In the genomic region with DNA sequence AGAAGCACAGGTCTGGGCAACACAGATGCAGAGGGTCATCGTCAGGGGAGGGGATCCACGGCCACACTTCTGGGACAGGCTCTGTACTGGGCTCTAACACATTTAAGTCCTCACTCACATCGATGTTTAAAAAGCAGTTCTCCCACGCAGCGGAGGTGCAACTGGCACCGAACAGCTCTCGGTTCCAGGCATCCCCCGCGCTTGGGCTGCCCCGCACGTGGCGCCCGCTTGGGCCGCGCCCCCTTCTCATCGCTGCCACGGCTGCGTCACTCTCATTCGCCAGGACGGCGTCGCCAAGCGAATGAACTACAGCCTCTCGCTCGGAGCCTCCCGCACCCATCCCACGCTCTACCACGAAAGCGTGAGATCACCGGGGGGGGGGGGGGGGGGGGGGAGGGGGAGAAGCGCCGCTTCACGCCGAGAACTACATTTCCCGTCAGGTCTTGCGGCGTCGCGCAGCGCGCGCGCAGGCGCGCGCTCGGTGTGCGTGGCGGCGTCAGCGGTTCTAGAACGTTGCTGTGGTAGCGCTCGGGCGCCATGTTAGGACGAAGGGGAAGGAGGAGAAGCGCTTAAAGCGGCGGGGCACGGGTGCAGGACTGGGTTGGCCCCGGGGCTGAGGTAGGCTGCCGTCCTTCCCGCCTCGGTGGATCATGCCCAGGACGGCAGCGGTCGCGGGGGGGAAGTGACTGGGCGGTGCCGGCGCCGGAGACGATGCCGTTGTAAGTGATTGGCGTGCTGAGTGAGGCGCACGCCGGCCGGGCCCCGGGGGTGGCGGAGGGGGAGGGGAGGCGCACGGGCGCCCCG, we compare ENCODE assay signal across 8 mouse cellular contexts. TPM values are rescaled to one million over a fixed set of nuclear protein-coding genes. Genes with fewer than 3 reads are reported as not detected.
DNase-seq lines count a peak whose midpoint lies in the region; ATAC-seq and TF ChIP-seq lines count a peak whose summit lies in the region.

A gene (plus strand): TSS at position 499 of the 804 bp plus-strand sequence.

- peaks cover 2% of the 10 kb centered on the region; the same call in 1 of the 2 replicates for H3K36me3 ChIP-seq in ES-Bruce4 (ENCODE audit: control insufficient read depth, insufficient read depth, low read length, poor library complexity, severe bottlenecking)
- H3K36me3 ChIP-seq in forebrain, embryonic 13.5 days (ENCODE audit: poor library complexity, severe bottlenecking), result peaks cover 9% of the 10 kb centered on the region; the same call in 1 of the 2 replicates
- H3K36me3 ChIP-seq in liver, postnatal 0 days (replicated peaks; ENCODE audit: insufficient read depth, low read length), result no peaks in the 10 kb centered on the region
- H3K36me3 ChIP-seq in neural tube, embryonic 14.5 days (ENCODE audit: control insufficient read depth, insufficient read depth, low read length), result no peaks in the 10 kb centered on the region

- H3K4me3 ChIP-seq in ES-Bruce4 (ENCODE audit: low read depth, low read length), result peak within 1 kb of the TSS; percentile 94
- H3K4me3 ChIP-seq in forebrain, embryonic 13.5 days, result peak within 1 kb of the TSS; percentile 96
- H3K4me3 ChIP-seq in liver, postnatal 0 days (ENCODE audit: low read depth, low read length), result peak within 1 kb of the TSS; percentile 80
- H3K4me3 ChIP-seq in neural tube, embryonic 14.5 days (ENCODE audit: low read depth, low read length), result peak within 1 kb of the TSS; percentile 87

- H3K4me1 ChIP-seq in ES-Bruce4 (ENCODE audit: control insufficient read depth, insufficient read depth, low read length), result no peaks in the 10 kb centered on the region
- peaks cover 21% of the 10 kb centered on the region for H3K4me1 ChIP-seq in forebrain, embryonic 13.5 days
- peaks cover 18% of the 10 kb centered on the region for H3K4me1 ChIP-seq in liver, postnatal 0 days (ENCODE audit: insufficient read depth)
- peaks cover 16% of the 10 kb centered on the region for H3K4me1 ChIP-seq in neural tube, embryonic 14.5 days (ENCODE audit: control insufficient read depth, insufficient read depth, low read length)

- H3K9ac ChIP-seq in ES-Bruce4 (ENCODE audit: low read depth, poor library complexity, severe bottlenecking), result peak within 1 kb of the TSS; percentile 96
- peak within 1 kb of the TSS; percentile 94 for H3K9ac ChIP-seq in forebrain, embryonic 13.5 days
- peak within 1 kb of the TSS; percentile 91 for H3K9ac ChIP-seq in liver, postnatal 0 days (replicated peaks)
- H3K9ac ChIP-seq in neural tube, embryonic 14.5 days (replicated peaks; ENCODE audit: low read depth, low read length), result peak within 1 kb of the TSS; percentile 87

- no peaks in the 10 kb centered on the region for H3K27me3 ChIP-seq in ES-Bruce4 (ENCODE audit: control insufficient read depth, insufficient read depth, low read length, poor library complexity, severe bottlenecking)
- no peaks in the 10 kb centered on the region for H3K27me3 ChIP-seq in forebrain, embryonic 13.5 days
- H3K27me3 ChIP-seq in liver, postnatal 0 days (ENCODE audit: insufficient read depth, low read length), result no peaks in the 10 kb centered on the region
- H3K27me3 ChIP-seq in neural tube, embryonic 14.5 days (ENCODE audit: control insufficient read depth, insufficient read depth, low read length), result no peaks in the 10 kb centered on the region

- H3K9me3 ChIP-seq in ES-Bruce4 (replicated peaks; ENCODE audit: control insufficient read depth, insufficient read depth, low read length, poor library complexity, severe bottlenecking), result no peaks in the 10 kb centered on the region
- no peaks in the 10 kb centered on the region for H3K9me3 ChIP-seq in forebrain, embryonic 13.5 days (replicated peaks)
- H3K9me3 ChIP-seq in liver, postnatal 0 days (ENCODE audit: low read length), result no peaks in the 10 kb centered on the region
- no peaks in the 10 kb centered on the region for H3K9me3 ChIP-seq in neural tube, embryonic 14.5 days (ENCODE audit: control insufficient read depth, low read length)

- no peak for TF ChIP-seq POLR2A in ES-Bruce4 (IDR thresholded peaks at IDR 0.05; ENCODE audit: insufficient read depth, low read length)

- peak; percentile 90 for ATAC-seq in cerebellum, adult (ENCODE audit: insufficient number of reproducible peaks, low FRiP score, low TSS enrichment)
- ATAC-seq in forebrain, embryonic 13.5 days, result peak; percentile 98
- peak; percentile 94 for ATAC-seq in liver, postnatal 0 days
- ATAC-seq in neural tube, embryonic 14.5 days (ENCODE audit: low read depth), result peak; percentile 96

- peak within 1 kb of the TSS; percentile 69 for H3K27ac ChIP-seq in ES-Bruce4 (ENCODE audit: insufficient read depth, low read length)
- H3K27ac ChIP-seq in forebrain, embryonic 13.5 days, result peak within 1 kb of the TSS; percentile 96
- peak within 1 kb of the TSS; percentile 99 for H3K27ac ChIP-seq in liver, postnatal 0 days (ENCODE audit: low read depth)
- H3K27ac ChIP-seq in neural tube, embryonic 14.5 days (ENCODE audit: low read depth, low read length), result peak within 1 kb of the TSS; percentile 97

- DNase-seq in heart, postnatal 10 days, result peak; percentile 92
- peak; percentile 68 for DNase-seq in large intestine, adult 2 months (ENCODE audit: low read depth, low spot score)
- peak; percentile 93 for DNase-seq in liver, postnatal 0 days
- peak; percentile 91 for DNase-seq in testis, postnatal 10 days (ENCODE audit: low spot score)

- under 1% methylated on average over 81 of the region's 85 CpGs for WGBS in forebrain, embryonic 13.5 days
- WGBS in large intestine, adult 2 months, result 0% methylated on average over 80 of the region's 85 CpGs
- under 1% methylated on average over 56 of the region's 85 CpGs for WGBS in liver, postnatal 0 days (ENCODE audit: insufficient replicate concordance)
- WGBS in neural tube, embryonic 14.5 days, result 0% methylated on average over 67 of the region's 85 CpGs

- no peak for TF ChIP-seq CTCF in ES-Bruce4 (IDR thresholded peaks at IDR 0.05; ENCODE audit: low read depth, low read length)
- no peak for TF ChIP-seq CTCF in liver, postnatal 0 days (IDR thresholded peaks at IDR 0.05; ENCODE audit: low read depth)

- intact Hi-C loops in heart, postnatal 10 days (cut with DNase I), result loop anchor here (2.0 kb wide), 1 partner anchor 100 kb away; a partner anchor contains a TSS

- TF ChIP-seq EP300 in ES-Bruce4 (IDR thresholded peaks at IDR 0.05; ENCODE audit: insufficient read depth, low read depth, low read length), result no peak
- TF ChIP-seq EP300 in liver, postnatal 0 days (IDR thresholded peaks at IDR 0.05; ENCODE audit: low read depth), result no peak

- peak within 1 kb of the TSS; percentile 90 for H3K4me2 ChIP-seq in forebrain, embryonic 13.5 days
- H3K4me2 ChIP-seq in liver, postnatal 0 days (ENCODE audit: low read depth, low read length), result peak within 1 kb of the TSS; percentile 88
- H3K4me2 ChIP-seq in neural tube, embryonic 14.5 days (ENCODE audit: low read depth, low read length), result peak within 1 kb of the TSS; percentile 72

RNA-seq across cellular contexts. Expression of the gene that starts here (rescaled TPM):
- polyA plus RNA-seq in ES-Bruce4 (2011; ENCODE audit: insufficient read depth, insufficient read length, low read depth, missing spikeins), result 229 and 251 TPM in 2 replicates
- polyA plus RNA-seq in forebrain, embryonic 13.5 days (2015; fragmentation: Nextera tagmentation; extraction: Ambion mirVana), result 236 and 250 TPM in 2 replicates
- total RNA-seq in heart, postnatal 10 days (2021), result 100 to 1,000 TPM; 144 to 156 TPM
- 44.6 and 54.1 TPM in 2 replicates for polyA plus RNA-seq in large intestine, adult 2 months (2012; rRNA removed)
- polyA plus RNA-seq in liver, postnatal 0 days (2015; fragmentation: Nextera tagmentation; extraction: Ambion mirVana), result 66.7 and 70.7 TPM in 2 replicates
- polyA plus RNA-seq in neural tube, embryonic 14.5 days (2014; fragmentation: Nextera tagmentation; extraction: Ambion mirVana), result 142 and 144 TPM in 2 replicates

Comparison
In these comparisons a context has a peak if more than half of its experiments do, and no peak if none do; other contexts are left out.
1. Peak in every context shown above with its lines: DNase-seq, ATAC-seq, H3K4me3 ChIP-seq and H3K27ac ChIP-seq.